Mouse (Mus musculus) granulocyte monocyte progenitor cell, adult 5-6 weeks (primary cell): ENCODE data around the gene Fbxl15. TPM values are rescaled to one million over a fixed set of nuclear protein-coding genes. Genes with fewer than 3 reads are reported as not detected.

Source experiments
- ATAC-seq: replicated peaks from 2 replicates; pipeline ENCODE4 v1.8.0; 2016; ENCODE audit warnings: mild to moderate bottlenecking, moderate TSS enrichment, inconsistent platforms; ENCODE audit not compliant: poor library complexity, severe bottlenecking
- total RNA-seq, 2 experiments: library from RNA; stranded (forward) in 1 of 2; stranded (reverse) in 1 of 2; fragments of 200-712, 200-1000 nt in 1 of 2; fragments of >200 nt in 1 of 2; fragmentation: Nextera tagmentation in 1 of 2; gene quantifications; 2 replicates each; pipeline ENCODE4 v1.2.3; 2014 to 2017

Gene Fbxl15
- total RNA-seq, 2 experiments from 2014 or later = 3.3 TPM; not detected in 1

DNA sequence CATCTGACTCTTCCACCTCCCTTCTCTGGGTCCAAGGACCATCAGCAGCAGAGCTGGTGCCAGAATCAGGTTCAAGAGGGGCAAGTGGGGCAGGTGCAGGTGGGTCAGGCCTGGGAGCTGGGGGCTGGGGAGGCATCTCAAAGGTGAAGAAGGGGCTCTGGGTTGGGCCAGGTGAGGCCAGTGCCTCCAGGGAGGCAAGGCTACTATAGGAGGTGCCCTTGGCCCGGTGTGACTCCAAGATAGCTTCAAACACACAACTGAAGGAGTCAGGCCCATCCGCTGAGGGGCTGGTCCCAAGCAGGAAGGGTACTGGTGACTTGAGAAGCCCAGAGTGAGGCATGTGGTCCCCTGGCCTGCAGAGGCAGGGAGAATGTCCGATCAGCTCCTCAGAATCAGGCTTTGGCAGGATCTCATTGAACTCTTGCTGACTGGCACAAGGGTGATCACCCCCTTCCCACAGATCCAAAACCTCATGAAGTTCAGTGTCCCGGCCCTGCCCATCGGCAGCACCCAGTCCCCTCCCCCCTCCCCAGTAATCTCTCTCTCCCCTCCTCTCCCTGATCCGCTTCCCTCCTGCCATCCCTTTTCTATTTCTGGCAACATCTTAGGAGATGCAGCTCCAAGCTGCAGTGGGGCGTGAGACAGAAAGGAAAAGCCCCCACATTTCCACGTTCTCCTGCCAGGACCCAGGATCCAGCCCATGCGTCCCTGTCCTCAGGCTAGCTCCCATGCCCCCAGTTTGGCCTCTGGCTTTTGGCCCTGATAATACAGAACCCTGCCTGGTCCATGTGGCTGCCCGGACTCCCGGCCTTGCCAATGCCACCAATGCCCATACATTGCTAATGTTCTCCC, 5.6 kb upstream of the Fbxl15 start:
- no peak for ATAC-seq

DNA sequence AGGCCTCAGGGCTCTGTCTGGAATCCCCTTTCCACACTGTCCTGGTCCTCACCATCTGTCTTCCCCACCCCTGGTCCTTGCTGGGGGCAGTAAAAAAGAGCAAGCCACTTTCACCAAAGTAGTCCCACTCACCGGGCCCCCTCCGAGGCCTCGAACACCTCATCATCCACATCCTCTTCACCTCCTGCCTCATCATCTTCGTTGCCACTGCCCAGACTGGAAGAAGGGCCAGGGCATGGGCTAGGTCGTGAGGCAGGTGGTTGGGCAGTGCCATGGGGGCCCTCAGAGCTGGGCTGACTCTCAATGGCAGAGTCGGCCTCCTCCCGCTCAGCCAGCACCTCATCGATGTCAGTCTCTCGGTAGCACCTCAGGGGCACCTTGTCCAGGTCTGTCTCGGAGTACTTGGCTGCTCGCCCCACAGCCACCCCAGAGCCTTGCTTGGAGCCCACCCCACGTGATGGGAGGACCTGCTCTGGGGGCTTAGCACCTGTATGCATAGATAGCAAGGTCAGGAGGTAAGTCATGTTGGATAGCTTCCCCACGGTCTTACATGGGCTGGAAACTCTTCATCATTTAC, 4.9 kb upstream of the Fbxl15 start:
- no peak for ATAC-seq

DNA sequence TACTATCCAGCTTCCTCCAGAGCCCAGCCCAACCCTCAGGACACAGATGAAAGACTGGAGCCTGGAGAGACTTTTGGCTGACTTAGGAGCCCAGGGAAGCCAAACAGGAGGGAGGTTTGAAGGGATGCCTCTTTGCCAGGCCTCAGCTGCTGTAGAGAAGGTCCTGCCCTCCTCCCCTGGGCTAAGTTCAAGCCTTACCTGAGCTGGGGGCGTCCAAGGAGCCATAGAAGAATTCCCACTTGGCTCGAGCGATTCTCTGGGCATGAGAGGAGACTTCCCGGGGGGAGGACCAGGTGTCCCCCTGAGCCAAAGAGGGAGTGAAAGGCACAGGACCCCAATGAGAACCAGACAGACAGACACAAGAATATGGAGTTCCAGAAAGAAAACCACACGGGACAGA, 4.3 kb upstream of the Fbxl15 start:
- no peak for ATAC-seq

DNA sequence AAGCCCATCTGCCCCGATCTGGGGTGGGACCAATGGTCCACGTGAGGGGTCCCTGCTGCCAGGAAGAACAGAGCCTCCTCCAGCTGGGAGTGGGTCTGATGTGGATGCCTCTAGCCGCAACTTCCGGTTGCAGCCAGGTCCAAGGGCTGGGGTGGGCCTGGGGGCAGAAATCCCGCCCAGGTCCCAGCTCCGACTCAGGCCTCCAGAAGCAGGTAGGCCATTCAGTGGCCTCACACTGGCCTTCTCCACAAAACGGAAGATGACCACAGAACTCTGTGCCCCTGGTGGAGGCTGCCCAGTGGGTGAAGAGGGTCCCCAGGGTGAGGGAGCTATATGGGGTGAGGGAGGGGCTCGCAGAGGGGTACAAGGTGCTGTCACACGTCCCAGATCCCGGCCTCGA, 3.6 kb upstream of the Fbxl15 start:
- no peak for ATAC-seq

DNA sequence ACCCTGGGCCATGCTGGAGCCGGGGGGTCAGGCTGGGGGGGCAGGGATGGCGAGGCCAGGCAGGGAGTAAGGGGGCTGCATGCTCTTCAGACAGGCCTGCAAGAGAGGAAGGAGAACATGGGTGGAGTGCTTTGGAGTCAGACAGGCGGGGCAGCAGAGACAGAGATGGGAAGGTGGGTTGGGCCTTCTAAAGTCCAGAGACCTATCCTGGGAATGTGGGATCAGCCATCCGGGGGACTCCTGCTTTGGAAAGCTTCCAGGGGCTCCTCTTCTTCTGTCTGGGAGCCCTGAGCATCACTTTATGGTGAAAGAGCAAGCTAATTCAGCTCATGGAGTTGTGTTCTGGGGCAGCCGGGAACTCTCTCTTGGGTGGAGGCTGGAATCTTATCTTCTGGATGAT, 3.1 kb upstream of the Fbxl15 start:
- no peak for ATAC-seq

DNA sequence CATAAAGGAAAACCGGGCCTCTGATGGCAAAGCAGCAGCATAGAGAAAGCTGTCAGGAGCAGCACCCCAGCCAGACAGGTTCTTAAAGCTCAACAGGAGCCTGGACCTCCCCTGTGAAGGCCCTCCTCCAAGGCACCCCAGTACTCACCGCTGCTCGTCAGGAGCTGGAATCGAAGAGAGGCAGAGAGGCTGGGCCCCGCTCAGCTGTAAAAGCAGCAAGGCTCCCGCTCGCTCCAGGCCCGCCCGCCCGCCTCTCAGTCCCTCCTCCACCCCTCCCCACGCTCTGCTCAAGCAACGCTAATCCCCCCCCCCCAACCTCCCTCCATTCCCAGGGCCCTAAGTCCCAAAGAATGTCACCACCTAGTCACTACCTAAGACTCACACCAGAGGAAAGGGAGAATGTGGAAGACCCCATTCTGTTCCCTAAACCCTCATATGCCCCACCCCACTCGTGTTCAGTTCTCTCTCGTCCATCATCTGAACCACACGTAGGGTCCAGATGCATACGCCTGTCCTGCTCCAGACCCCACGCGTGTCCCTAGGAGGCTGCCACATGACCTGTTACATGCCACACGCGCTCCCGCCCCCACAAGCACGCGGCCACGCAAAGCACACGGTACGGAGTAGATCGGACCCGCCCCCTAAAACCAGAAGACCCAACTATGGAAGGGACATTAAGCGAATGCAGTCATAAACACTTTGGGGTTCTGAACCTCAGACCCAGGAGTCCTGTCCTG, 1.8 kb upstream of the Fbxl15 start:
- ATAC-seq = no peak

DNA sequence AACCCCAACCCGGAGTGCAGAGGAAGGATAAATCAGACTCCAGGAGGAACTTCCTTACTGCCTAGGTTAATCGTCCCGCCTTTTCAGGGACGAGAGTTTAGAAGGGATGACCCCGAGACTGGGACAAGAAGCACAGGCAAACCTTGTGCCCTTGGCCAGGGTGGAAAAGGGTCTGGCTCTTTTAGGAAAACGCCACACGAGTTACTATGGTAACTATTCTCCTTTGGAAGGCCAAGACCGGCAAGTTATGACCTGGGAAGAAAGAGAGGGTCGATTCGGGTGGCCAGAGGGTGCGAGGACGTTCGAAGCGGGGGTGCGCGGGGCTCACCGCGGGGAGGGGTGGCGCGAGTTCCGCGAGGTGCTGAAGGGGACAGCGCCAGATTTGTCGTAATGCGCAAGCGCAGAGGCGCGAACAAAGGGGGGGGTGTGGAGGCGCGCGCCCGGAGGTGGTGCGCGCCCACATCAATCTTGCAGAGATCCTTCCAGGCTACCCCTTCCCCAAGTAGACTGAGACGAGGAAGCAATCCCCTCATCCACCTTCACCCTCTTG, 1.2 kb upstream of the Fbxl15 start, which contains the start of gene Psd:
Gene Psd (minus strand): TSS at position 401 of the 550 bp plus-strand sequence.
- ATAC-seq = peak; percentile 25; the same call in 1 of the 2 replicates

DNA sequence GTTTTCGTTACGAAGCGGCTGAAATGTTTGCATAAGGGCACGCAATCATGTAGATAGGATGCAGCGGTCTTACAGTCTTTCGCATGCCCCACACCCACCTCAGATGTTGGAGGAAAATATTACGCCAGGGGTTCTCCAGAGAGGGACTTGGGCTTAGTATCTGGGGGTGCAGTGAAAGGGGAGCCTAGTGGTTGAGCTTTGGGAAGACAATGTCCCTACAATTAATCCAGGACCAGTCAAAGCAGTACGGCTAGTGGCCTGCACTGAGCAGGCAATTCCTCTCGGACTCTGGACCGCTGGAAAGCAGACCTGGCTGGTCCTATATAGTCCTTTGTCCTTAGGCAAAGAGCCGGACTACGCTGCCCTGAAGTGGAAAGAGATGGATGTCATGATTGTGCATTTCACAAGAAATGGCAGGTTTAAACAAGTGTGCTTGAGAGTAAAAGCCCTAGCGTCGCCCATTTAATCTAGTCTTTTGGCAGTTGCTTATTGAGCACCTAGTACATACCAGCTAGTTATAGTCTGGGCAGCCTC, 386 bp upstream of the Fbxl15 start:
- no peak for ATAC-seq

DNA sequence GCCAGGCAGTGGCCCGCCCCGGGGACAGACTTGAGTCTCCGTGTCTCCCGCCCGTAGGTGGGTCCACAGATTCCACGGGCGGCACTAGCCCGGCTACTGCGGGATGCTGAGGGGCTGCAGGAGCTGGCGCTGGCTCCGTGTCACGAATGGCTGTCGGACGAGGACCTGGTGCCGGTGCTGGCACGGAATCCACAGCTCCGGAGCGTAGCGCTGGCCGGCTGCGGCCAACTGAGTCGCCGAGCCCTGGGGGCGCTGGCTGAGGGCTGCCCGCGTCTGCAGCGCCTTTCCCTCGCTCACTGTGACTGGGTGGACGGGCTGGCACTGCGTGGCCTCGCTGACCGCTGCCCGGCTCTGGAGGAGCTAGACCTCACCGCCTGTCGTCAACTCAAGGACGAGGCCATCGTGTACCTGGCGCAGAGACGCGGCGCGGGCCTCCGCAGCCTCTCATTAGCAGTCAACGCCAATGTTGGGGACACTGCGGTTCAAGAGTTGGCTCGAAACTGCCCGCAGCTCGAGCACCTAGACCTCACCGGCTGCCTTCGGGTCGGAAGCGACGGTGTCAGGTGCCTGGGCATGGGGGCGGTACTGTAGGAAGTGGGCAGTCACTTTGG, 1.2 kb downstream of the Fbxl15 start:
- no peak for ATAC-seq

DNA sequence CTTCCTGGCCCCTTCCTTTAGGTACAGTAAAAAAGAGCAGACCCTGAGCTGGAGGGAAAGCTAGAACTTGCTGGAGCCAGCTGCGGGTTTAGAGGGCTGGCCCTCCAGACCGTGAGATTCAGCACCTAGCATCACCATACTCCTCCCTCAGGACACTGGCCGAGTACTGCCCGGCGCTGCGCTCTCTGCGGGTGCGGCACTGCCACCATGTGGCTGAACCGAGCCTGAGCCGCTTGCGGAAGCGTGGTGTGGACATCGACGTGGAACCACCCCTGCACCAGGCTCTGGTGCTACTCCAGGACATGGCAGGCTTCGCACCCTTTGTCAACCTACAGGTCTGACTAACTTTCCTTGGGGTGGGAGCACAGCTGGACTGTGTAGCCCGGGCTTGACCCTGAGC, 2.0 kb downstream of the Fbxl15 start:
- ATAC-seq = peak; percentile 78

DNA sequence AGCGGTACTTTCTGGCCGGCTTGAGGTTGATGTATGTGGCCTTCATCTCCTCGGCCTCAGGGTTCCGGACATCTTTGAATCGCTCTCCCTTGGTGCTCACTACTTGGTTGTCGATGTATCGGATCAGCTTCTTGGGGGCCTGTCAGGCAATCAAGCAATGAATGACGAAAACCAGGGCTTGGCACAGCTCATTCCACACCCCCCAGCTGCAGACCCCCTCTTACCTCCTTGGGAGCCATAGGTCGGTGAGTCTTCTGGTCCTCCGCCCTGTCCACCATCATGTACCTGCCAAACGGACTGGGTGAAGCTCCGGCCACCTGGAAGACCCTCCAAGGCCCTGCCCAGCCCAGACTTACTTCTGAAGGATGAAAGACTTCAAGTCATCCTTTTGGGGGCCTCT, 2.7 kb downstream of the Fbxl15 start:
- ATAC-seq = no peak

DNA sequence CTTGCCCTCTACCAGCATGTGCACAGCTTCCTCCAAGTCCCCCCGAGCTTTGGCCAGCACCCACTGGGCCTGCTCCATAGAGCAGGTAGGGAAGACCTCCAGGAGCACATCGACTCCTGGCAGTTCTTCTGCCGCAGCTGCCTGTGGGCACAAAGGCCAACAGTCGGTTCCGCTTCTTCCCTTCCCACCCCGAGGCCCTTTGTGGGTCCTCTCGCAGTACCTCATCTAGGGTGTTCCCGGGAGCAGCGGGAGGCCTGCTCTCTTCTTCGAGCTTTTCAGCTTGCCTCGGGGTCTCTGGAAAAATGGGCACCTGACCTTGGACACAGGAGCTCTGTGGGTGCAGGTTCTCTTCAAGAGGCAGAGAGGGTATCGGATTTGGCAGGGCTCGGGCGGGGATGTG, 3.3 kb downstream of the Fbxl15 start:
- no peak for ATAC-seq

DNA sequence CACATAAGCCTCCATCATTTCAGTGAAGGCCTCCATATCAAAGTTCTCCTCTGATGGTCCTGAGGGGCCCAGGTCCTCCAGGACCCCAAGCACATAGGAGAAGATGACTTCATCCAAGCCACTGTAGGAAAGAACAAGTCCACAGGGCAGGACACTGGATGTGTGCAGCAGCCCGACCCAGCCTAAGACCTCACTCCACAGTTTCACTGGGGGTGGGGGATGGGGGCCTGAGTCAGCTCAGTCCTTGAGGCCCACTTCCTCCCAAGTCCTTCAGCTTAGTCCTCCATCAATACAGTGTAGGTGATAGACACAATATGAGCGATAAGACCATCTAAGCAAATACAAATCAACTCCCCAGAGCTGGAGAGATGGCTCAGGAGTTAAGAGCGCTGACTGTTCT, 4.0 kb downstream of the Fbxl15 start:
- ATAC-seq = no peak

DNA sequence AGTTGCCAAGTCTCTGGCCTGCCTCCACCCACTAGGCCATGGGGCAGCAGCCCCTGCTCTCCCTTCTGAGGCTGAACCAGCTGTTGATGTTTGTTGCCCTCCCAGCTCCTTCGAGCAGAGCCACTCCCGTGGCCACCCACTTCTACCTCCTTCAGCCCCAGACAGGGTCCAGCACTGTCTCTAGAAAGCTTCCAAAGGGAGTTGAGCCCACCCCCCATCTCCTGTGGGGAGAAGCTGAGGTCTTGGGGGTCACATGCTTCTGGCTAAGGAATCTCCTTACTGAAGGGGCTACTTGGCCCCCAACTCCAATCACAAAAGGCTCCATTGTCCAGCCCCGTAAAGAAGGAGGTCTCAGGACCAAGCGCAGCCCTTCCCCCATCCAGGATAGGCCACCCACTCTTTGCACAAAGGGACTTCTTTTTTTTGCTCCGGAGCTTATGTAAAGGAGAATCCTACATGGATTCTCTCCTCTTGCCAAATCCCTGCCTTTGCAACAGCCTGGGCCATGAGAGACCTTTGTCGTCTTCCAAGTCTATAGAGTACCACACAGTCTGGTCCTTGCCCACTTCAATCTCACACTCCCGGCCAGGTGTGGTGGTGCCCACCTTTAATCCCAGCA, 4.8 kb downstream of the Fbxl15 start:
- no peak for ATAC-seq

DNA sequence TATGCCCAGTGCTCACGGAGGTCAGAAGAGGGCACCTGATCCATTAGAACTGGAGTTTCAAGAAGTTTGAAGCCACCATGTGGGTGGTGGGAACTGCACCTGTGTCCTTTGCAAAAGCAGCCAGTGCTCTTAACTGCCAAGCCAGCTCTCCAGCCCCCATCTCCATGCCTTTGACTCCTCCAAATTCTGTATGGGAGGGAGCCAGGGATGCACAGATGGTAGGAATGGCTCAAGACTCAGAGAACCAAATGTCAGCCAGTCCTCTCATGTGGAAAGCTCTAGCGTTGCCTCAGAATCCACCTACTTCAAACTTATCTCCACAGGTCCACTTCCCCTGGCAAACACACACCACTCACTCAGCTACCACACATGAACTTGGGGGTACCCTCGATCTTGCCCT, 5.9 kb downstream of the Fbxl15 start:
- ATAC-seq = no peak

DNA sequence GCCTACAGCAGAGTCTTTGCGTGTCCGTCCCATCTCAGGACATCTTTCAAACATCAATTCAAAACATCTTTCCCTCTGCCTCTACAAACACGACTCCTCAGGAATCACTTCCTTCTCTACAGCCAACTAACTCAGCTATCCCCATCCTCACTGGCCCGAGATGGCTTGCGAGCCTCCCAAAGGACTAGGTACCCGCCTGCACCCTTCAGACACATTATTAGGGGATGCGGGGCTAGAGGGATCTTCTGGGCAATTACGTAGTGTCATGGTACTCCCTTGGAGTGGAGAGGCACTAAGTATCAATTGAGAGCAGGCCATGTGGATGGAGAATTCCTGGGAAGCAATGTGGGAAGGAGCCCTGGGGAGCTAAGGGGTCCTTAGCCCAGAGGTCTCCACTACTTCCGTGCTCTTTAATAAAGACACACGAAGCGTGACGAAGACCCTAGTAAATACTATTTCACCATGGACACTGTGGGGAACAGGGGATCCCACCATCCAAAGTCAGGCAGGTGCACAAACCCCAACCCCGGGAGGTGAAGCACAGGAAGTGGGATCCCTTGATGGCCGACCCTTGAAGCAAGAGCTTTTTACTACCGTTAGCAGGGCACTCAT, 9.8 kb downstream of the Fbxl15 start:
- no peak for ATAC-seq

DNA sequence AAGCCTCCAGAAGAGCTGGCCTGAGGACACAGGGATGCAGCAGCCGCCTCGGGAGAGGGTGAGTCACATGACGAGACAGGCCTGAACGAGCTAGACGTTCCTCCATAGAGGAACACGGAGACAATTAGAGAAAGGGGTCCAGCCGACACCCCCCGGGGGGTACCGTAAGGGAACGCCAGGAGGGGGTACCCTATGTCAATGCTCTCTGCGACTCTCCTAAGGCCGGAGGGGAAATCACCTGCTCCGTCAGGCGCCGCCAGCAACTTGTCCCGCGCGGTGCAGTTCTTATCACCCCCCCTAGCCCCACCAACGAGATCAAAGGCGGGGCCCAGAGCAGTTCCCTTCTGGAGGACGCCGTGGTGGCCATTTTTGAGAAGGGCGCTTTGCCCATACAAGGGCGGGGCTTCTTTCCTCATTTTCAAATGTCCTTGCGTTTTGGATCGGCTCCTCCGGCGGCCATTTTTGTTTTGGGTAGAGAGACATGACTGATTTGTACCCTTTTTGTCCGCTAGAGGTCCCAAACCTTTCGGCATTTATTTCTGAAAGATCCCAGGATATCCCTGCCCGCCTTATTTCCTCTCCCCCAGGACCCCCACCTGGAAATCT, 10.4 kb downstream of the Fbxl15 start, which contains the start of gene Cuedc2:
Gene Cuedc2 (minus strand): TSS at position 372 of the 606 bp plus-strand sequence.
- ATAC-seq = peak; percentile 64

DNA sequence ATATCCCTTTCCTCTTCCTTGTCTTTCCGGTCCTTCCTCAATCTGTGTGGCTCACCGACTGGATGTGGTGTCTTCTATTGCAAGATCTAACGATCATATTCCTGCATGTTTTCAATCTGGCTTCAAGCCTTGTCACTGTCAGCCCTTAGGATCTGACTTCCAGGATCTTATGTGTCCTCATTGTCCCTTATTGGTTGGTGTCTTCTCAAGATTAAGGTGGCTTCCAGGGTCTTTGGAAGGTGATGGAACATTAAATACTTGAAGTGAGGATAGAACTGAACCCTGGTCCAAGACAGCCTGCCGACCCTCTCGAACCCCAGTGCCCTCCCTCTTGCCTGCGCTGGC, 10.9 kb downstream of the Fbxl15 start:
- ATAC-seq = 0 out of 2 replicates have a peak, but pooled peaks have one; percentile 1
